Mouse (Mus musculus): ENCODE measurements around the gene Anxa8. TPM values are rescaled to one million over a fixed set of nuclear protein-coding genes. Genes with fewer than 3 reads are reported as not detected.

Anxa8 gene
- total RNA-seq (2021): 1 to 10 TPM; 2.8 to 3.5 TPM
- long read RNA-seq, experiment 1, partial matches to known transcripts: 1 of 3 reads
- long read RNA-seq, experiment 1, other reads (novel, unspliced or antisense): 0 of 3 reads
- long read RNA-seq, experiment 2, partial matches to known transcripts: 0 of 1 reads
- long read RNA-seq, experiment 2, other reads (novel, unspliced or antisense): 0 of 1 reads

DNA sequence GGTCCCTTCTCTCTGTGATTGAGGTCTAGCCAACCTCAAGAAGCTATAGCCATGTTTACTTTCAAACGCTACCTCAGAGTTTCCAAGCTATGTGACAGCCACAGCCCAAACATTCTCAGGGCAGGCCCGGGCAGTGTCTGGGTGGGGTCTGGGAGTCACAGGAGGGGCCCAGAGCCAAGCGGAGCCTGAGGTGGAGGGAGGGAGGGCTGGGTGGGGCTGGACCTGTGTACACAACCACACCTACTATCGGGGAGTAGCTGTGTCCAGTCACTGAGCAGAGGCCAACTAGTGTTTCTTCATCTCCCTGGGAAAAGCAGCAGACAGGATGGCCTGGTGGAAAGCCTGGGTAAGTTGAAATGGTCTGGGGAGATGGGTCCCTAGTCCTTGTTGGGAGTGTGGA, at the start of gene Anxa8:
Gene Anxa8, plus strand, starts transcription at position 251 of the 400 bp plus-strand sequence.
- DNase-seq: no peak

DNA sequence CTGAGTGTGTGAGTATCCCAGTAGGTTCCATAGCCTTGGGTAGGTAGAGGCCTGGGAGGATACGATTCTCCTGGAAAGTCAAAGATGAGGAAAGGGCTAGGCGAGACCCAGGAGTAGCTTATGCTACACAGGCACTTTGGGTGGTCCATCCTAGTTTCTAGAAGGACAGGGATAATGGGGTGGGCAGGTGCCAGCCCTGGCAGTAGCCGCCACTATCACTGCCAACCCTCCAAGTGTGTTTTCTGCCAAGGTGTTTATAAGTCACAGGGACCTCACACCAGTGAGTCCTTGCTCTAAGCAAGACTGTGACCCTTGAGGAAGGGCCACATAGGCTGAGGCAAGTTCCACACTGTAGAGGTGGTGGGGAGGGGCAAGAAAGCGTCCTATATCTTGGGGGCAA, 44.5 kb upstream of the Anxa8 start:
- DNase-seq: peak in 1 of 2 experiments; percentile 6

DNA sequence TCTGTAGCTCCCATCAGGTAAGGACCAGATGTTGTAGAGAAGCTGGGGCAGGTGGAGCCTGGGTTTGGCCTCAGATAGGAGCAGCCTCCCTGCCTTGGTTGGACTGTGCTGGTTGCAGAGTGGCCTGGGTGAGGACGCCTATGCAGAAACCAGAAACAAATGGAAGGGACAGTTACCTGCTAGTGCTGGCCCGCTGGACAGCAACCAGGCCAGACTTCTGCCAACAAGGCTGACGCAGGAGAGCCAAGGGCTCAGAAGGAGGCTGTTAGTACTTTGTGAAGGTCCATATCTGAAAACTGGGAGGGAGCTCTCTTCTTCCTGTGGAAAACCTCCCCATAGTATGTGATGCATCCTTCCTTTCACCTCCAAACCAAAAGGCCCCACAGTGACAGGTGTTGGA, 42.4 kb upstream of the Anxa8 start:
- DNase-seq: no peak

DNA sequence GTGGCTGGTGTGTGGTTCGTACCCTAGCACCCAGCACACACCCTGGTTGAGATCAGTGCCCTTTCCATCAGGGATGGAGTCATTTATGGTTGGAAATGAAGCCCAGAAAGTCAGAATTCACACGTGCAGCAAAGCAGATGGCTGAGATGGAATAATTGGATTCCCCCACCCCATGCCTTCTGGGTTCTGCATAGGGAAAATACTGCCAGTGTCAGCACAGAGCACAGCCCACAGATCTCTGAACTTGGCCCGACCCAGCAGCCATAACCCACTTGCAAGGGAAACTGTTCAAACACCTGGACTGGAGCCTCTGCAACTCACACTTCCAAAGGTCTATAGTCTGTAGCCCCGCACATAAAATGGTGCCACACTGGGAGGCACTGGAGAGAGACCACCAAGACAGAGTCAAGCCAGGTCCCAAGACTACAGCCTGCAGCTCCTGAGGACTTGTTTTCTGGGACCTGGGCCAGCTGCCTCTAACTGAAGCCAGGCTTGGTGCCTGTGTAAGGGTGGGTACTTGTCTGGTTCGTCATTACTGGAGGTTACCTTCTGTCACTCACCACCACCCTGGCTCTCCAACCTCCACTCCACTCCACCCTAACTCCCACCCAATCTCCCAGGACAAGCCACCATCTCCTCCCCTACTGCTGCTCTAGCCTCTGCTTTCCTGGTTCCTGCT, 35.5 kb upstream of the Anxa8 start:
- DNase-seq: no peak

DNA sequence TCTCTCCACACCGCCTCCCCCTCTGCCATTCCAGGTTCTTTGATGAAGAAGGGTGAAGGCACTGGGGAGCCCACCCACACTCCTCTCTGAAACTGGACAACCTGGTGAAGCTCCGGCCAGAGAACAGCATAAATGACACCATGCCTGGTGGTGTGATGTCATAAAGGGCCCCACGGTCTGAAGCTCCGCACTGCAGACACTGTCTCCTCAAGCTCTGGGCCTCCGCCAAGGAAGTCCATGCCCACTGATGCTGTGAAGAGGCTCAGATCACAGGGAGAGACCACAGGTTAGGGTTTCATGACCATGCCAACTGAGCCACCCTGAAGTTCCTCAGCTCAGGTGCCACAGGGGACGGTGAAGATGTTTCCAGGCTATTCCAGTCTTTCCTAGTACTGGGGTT, 33.3 kb upstream of the Anxa8 start, which contains the start of gene Antxrl:
Gene Antxrl, plus strand, starts transcription at position 192 of the 400 bp plus-strand sequence.
- DNase-seq: no peak

DNA sequence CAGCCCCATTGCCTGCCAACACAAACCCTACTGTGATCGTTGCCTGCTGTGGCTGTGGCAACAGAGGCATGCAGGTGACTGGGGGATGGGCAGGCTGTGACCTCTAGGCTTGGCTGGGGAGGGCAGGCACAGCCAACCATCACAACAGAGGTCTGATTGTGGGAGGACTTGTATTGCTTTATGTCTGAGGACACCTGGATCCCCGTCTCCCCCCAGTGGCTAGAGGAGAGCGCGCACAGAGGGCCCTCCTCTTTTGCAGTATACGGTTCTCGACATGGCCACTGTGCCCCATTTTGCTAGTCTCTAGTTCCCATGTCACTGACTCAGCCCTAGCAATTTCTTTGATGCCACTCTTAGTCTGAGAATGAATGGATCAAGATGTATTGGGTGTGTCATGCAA, 14.1 kb upstream of the Anxa8 start:
- peak in 1 of 2 experiments; percentile 4 for DNase-seq

DNA sequence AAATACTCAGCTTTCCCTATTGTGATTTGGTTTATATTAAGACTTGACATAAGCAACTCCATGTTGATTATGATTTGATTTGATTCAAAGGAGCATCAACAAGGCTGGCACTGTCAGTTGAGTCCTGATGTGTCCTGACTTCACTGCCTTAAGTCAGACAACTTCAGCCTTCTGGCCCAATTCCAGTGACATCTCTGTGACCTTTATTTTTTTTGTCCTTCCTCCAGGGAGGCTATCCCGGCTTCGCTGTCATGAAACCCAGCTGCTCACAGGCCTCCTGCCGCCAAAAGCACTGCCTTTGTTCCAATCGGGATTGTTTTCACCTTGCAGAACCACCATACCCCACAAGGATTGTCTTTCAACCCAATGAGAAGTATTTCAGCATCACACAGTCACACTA, 10.4 kb upstream of the Anxa8 start:
- peak in 1 of 2 experiments; percentile 10 for DNase-seq

DNA sequence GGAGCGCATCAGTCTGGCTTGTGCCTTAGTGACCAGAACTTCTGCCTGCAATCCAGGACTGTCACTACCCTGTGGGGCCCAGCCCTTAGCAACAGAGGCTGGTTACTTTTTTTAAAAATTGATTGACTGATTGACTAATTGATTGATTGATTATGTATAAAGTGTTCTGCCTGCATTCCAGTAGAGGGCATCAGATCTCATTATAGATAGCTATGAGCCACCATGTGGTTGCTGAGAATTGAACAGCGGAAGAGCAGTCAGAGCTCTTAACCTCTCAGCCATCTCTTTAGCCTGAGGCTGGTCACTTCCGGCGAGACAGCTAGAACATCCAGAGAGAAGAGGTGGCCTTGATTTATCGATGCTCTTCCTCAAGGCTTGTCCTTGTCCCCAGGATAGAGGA, 8.6 kb upstream of the Anxa8 start:
- DNase-seq: no peak

DNA sequence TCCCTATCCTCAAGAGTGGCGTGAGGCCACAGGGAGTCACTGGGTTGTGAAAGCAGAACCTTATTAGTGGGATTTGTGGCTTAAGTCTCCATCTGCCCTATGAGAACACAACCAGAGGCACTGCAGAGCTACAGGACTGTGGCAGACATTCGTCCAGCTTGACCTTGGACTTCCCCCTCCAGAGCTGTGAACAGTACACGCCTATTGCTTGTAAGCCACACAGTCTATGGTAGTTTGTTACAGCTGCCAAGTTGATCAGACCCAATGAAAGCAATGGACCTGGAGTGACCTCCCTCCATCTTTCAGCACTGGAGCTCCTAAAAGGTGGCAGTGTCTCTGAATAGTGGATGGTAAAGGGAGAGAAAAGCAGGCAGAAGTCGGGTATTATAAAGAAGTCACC, 7.5 kb upstream of the Anxa8 start:
- no peak for DNase-seq

DNA sequence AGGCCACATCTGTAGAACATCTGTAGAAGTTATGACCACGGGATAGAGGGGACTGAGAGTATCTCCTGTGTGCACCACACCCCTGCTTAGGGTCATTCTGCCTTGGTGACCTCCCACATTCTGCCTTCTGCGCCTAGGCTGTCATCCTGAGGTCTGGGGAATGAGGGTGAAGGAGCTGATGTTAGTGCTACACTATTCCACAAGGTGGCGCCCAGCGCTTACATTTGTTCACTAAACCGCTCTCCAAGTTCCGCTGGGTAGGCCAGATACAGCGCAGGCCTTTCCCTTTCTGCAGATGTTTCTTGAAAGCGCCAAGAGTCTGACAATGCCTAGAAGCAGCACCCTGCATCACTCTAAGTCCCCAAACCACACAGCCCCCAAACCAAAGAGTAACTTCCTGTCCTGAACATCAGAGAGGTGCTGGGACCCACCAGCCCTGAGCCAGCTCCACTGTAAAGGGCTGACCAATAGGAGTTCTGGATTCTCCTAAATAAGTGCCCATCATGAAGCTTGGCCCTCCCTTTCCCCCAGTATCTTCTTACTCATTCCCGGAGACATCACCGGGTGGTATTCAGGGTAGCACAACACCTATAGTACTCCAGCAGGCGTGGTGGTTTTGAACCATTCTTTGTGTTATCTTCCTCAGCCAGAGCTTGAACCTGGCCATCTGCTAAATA, 5.3 kb upstream of the Anxa8 start:
- peak; percentile 70 to 78 for DNase-seq

DNA sequence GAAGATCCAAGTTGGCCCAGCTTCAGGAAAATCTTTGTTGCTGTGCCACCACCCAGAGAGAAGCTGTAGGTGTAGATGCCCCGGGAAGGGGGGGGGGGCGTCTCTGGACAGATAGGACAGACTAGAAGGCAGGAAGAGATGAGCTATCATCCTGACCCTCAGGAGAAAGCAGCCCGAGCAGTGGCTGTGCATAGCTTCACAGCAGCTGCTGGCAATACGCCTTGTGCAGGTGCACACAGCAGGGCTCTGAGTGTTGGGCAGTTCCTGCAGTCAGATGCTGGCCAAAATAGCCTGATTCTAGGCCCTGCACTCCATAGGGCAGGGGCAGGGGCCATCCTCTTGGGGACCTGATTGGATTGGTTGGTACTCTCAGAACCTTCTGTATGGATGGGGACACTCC, 1.0 kb downstream of the Anxa8 start:
- no peak for DNase-seq

DNA sequence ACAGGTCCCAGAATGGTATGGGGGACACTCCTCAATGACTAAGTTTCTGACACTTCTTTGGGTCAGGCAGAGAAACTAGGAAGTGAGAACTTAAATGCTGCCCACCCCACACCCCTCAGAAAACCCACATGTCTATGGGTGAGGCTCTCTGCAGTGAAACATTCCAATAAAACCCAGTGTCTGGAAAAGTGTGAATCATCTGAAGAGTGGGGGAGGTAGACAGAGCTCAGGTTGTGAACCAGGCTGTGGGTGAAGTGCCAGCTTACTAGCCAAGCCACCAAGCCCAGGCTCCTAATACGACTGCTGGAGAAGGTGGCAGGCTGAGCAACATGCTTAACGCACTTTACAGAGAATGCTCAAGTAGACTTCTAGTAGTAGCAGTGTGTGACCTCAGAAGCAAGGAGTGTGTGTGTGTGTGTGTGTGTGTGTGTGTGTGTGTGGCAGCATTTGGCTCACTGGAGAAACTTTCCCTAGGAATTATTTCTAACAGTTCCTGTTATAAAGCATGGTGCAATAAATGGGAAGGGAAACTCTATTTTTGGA, 2.1 kb downstream of the Anxa8 start:
- DNase-seq: no peak

DNA sequence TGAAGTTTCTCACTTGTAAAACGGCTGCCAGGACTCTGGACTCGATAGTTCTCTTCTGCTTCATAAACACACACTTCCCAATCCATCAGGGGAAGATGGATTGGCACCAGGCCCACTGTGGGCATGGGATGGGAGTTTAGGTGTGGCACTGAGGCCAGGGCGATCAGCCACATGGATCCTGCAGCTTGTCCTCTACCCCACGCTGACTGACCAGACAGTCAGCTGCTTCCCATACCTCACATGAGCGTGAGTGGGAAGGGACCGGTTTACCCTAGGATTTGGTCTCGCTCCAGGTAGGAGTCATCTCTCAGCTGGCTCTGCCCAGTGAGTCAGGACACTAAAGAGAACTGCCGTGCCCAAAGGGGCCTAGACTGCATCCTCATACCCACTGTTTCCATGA, 4.0 kb downstream of the Anxa8 start:
- no peak for DNase-seq

DNA sequence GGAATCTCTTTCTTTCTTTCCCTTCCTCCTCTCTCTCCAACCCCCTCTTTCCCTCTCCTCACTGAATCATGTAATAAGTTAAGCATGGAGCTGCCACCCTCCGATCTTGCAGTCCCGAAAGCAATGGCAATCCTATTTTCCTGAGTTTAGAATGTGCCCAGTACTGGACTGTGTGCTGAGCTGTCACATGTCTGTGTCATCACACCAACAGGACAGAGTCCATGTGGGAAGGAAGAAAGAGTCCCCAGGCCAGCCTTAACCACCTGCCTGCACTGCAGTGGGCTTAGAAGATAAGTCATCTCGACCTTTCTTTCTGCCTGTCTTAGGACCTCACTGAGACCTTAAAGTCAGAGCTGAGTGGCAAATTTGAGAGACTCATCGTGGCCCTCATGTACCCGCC, 5.7 kb downstream of the Anxa8 start:
- no peak for DNase-seq

DNA sequence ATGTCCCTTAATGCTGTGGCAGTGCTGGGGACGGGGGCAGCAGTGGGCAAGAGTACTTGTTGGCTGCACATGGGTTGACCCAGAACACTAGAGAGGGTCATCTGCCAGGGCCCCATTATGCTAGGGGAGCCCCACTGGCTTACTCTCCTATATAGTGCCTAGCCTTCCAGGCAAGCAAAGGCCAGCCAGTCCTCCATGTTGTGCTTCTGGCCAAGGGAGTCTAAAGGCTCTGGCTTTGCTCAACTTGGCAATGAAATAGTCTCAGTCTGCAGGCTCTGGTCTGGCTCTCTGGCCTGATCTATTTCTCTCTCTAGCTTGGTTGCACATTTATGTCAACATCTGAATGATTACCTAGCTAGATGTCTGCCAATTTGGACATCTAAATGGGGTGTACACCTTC, 7.1 kb downstream of the Anxa8 start:
- no peak for DNase-seq

DNA sequence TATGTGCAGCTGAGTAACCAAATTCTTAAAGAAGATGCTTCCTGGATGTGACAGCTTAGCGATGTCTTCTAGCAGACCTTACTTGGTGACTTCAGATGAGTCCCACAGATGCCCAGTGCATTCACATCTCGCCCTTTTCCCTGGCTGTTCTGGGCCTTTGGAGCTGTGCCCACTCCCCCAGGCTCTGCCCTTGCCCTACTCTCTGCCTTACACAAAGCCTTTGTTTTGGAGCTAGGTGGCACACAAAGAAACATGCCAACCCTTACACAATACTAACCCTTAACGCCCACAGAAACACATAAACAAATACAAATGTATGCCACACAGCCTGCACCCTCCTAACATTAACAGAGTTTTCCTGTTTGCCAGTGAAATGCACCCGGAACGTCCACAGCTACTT, 10.4 kb downstream of the Anxa8 start:
- DNase-seq: no peak

DNA sequence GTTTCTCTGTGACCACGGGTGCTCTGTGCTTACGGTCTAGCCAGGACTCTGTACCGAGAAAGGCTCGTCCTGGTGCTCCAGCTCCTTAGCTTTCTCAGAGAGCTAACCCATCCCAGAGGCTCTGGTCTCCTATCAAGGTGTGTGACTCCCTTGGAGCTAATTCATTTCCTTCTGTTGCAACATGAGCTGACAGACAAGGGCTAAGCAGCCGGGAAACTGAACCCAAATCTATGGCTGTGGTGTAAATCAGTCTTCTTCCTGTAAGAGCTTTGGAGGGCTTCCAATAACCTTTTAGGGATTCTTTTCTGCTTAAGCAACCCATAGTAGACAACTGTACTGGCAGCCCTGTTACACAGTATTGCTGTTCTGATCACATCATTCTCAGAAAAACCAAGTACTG, 16.8 kb downstream of the Anxa8 start, which contains the start of gene A630023A22Rik:
Gene A630023A22Rik, minus strand, starts transcription at position 154 of the 400 bp plus-strand sequence.
- DNase-seq: no peak

DNA sequence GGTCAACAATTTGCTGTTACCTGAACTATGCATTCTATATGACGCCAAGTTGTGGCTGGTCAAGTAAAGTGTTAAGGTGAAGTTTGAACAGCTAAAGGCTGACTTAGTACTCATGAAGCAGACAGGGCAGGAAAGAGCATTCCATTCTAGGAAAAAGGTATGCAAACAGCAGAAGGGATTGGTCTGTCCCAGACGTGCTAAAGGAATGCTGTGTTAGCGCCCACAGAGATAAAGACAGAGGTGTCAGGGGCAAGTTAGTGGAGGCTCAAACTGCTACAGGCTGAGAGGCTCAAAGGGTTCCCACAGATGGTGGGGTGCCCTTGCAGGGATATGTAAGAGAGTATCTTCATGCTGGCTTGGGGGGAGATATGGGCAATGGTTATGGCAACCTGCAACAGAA, 18.1 kb downstream of the Anxa8 start:
- DNase-seq: no peak

DNA sequence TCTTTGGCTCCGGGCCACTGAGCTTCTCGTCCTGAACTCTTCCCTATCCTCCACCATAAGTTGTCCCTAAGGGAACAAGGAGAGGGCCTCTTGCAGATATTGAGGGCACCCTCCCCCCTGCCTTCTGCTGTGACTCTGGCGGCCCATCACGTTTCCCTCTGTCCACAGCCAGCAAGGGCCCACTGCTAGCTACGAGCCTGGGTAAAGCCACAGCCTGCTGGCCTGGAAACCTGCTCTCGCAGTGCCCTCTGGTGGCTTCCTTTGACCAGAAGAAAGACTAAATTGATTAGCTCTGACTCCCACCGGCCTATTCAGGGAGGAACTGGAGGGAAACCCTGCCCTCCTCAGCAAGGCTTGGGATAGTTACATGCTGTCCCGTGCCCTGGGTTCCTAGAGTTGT, 19.1 kb downstream of the Anxa8 start:
- peak; percentile 76 to 82 for DNase-seq

DNA sequence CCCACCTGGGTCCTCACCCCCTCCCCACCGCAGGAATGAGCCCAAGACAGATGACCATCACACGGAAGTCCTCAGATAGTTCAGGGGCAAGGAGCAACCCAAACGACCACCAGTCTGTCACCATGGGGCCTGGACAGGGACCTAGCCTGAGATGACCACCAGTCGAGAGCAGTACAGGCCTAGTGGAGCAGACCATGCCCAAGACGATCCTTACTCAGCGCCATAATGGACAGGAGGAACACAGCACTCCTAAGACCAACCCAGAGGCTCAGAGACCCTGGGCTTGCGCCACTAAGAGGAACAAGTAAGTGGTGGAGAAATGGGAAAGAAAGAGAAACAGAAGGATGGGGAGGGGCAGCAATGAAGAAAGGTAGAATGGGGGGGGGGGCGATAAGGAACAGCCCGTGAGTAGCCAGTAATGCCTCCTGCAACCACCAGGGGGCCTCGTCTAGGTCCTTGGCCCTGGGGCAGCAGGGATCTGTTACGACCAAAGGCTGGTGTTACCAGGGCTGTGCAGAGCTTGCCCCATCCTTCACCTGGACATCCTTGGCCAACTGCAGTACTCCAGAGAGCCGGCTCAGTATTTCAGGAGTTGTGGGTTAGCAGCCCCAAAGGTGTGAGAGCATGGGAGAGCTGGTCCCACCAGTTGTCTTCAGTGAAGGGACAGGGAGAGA, 20.7 kb downstream of the Anxa8 start:
- DNase-seq: peak; percentile 69 to 77

DNA sequence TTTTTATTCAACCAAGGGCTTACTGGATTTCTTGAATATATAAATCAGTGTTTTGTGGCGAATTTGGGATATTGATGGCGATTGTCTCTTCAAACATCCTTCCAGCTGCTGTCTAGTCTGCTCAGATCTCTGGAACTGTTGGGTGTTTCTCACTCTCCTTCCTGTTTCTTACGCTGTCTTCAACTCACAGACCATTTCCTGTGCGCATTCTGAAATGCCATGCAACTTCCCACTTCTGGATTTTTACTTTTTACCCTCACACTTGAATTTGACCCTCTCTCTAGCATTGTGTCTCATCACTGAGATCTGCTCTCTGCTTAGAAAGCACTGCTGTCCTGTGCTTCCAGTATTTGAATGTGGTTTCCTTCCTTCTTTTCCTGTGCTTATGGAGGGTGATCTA, 21.8 kb downstream of the Anxa8 start:
- DNase-seq: no peak

DNA sequence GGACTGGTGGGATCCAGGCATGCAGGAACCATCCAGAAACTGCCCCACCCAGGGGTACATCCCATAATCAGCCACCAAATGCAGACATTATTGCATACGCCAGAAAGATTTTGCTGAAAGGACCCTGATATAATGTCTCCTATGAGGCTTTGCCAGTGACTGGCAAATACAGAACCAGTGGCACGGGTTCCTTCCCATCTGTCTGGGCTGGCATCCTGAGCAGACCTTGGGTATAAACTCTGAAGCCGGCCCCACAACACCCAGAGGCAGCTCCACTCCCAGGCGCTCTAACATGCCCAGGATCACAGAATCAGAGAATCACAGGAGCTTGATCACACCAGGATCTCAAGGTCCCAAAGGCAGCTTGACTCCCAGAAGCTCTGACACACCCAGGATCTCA, 28.5 kb downstream of the Anxa8 start:
- no peak for DNase-seq
